Mouse (Mus musculus): ENCODE results near the gene Tbc1d22a.

Tbc1d22a gene

GRCm38 (mm10) chr15:86411532-86412080 is 197.3 kb downstream of the Tbc1d22a start:
- no peak for DNase-seq

- DNase-seq: no peak
Measured at GRCm38 (mm10) chr15:86415951-86416350, 201.7 kb downstream of the Tbc1d22a start.

- peak; percentile 65 to 75 for DNase-seq
Measured at GRCm38 (mm10) chr15:86418436-86418835, 204.2 kb downstream of the Tbc1d22a start.

- peak; percentile 38 to 72 for DNase-seq
Measured at GRCm38 (mm10) chr15:86419620-86420019, 205.4 kb downstream of the Tbc1d22a start.

GRCm38 (mm10) chr15:86422858-86423257 is 208.6 kb downstream of the Tbc1d22a start:
- DNase-seq: no peak

GRCm38 (mm10) chr15:86423884-86424283 is 209.6 kb downstream of the Tbc1d22a start:
- DNase-seq: no peak

- no peak for DNase-seq
Measured at GRCm38 (mm10) chr15:86424971-86425370, 210.7 kb downstream of the Tbc1d22a start.

GRCm38 (mm10) chr15:86426364-86427000 is 212.2 kb downstream of the Tbc1d22a start:
- DNase-seq: no peak

GRCm38 (mm10) chr15:86427439-86427838 is 213.2 kb downstream of the Tbc1d22a start:
- DNase-seq: no peak

- peak; percentile 57 to 67 for DNase-seq
Measured at GRCm38 (mm10) chr15:86428496-86428895, 214.2 kb downstream of the Tbc1d22a start.

GRCm38 (mm10) chr15:86429766-86430335 is 215.6 kb downstream of the Tbc1d22a start:
- DNase-seq: no peak

- no peak for DNase-seq
Measured at GRCm38 (mm10) chr15:86431539-86432080, 217.4 kb downstream of the Tbc1d22a start.

GRCm38 (mm10) chr15:86432791-86433190 is 218.5 kb downstream of the Tbc1d22a start:
- DNase-seq: peak; percentile 60 to 65

- no peak for DNase-seq
Measured at GRCm38 (mm10) chr15:86433378-86433777, 219.1 kb downstream of the Tbc1d22a start.

GRCm38 (mm10) chr15:86434241-86434640 is 220.0 kb downstream of the Tbc1d22a start:
- DNase-seq: no peak

GRCm38 (mm10) chr15:86437346-86437745 is 223.1 kb downstream of the Tbc1d22a start:
- no peak for DNase-seq

GRCm38 (mm10) chr15:86439015-86439796 is 224.9 kb downstream of the Tbc1d22a start:
- DNase-seq: no peak

GRCm38 (mm10) chr15:86444271-86444670 is 230.0 kb downstream of the Tbc1d22a start:
- peak; percentile 58 to 69 for DNase-seq

- DNase-seq: no peak
Measured at GRCm38 (mm10) chr15:86446064-86446463, 231.8 kb downstream of the Tbc1d22a start.

GRCm38 (mm10) chr15:86447251-86447650 is 233.0 kb downstream of the Tbc1d22a start:
- DNase-seq: peak; percentile 47 to 57

- peak; percentile 40 to 69 for DNase-seq
Measured at GRCm38 (mm10) chr15:86449236-86449635, 235.0 kb downstream of the Tbc1d22a start.

- no peak for DNase-seq
Measured at GRCm38 (mm10) chr15:86449794-86450193, 235.5 kb downstream of the Tbc1d22a start.

GRCm38 (mm10) chr15:86459413-86459812 is 245.2 kb downstream of the Tbc1d22a start:
- peak in 1 of 2 experiments; percentile 35 for DNase-seq
